Mouse (Mus musculus): Measurements from ENCODE around the gene Ajm1.
A peak's percentile ranks its signal among the peaks of the same experiment; 100 is the strongest.
"Not testable (repeated sequence)": the region's sequence is repeated elsewhere in the genome, so short reads cannot be mapped to it uniquely, and the experiment has no call there.

The Ajm1 gene

GRCm38 (mm10) chr2:25565741-25566140 lies 15.8 kb downstream of the Ajm1 start:
- DNase-seq, result peak; percentile 19 to 44

GRCm38 (mm10) chr2:25561946-25562345 lies 19.6 kb downstream of the Ajm1 start:
- DNase-seq, result peak; percentile 86 to 89

- peak; percentile 27 to 31 for DNase-seq
These were observed 21.0 kb downstream of the Ajm1 start for GRCm38 (mm10) chr2:25560551-25560950.

- DNase-seq, result no peak
These were observed 22.8 kb downstream of the Ajm1 start for GRCm38 (mm10) chr2:25558774-25559173.

- DNase-seq, result no peak
These were observed 23.6 kb downstream of the Ajm1 start for GRCm38 (mm10) chr2:25557964-25558360.

GRCm38 (mm10) chr2:25557221-25557963 lies 24.2 kb downstream of the Ajm1 start, which contains the start of gene Edf1:
Gene Edf1, plus strand, starts transcription at chr2:25557847.
- DNase-seq, result peak; percentile 96 to 97

GRCm38 (mm10) chr2:25556296-25556695 lies 25.3 kb downstream of the Ajm1 start:
- no peak for DNase-seq

- not testable (repeated sequence) for DNase-seq
These were observed 26.1 kb downstream of the Ajm1 start for GRCm38 (mm10) chr2:25555479-25555878.

- not testable (repeated sequence) for DNase-seq
These were observed 28.3 kb downstream of the Ajm1 start for GRCm38 (mm10) chr2:25553171-25553786.

GRCm38 (mm10) chr2:25551186-25551585 lies 30.4 kb downstream of the Ajm1 start:
- peak; percentile 72 to 81 for DNase-seq

GRCm38 (mm10) chr2:25549021-25549991 lies 32.3 kb downstream of the Ajm1 start:
- DNase-seq, result no peak

GRCm38 (mm10) chr2:25546811-25547491 lies 34.6 kb downstream of the Ajm1 start, which contains the start of gene Traf2:
Gene Traf2, minus strand, starts transcription at chr2:25546940.
- peak; percentile 98 to 99 for DNase-seq

- DNase-seq, result no peak
These were observed 35.4 kb downstream of the Ajm1 start for GRCm38 (mm10) chr2:25545996-25546810.

- DNase-seq, result no peak
These were observed 39.8 kb downstream of the Ajm1 start for GRCm38 (mm10) chr2:25541644-25542367.

- DNase-seq, result no peak
These were observed 41.0 kb downstream of the Ajm1 start for GRCm38 (mm10) chr2:25540541-25540948.

GRCm38 (mm10) chr2:25536531-25536930 lies 45.0 kb downstream of the Ajm1 start:
- DNase-seq, result no peak

GRCm38 (mm10) chr2:25534866-25535182 lies 46.7 kb downstream of the Ajm1 start:
- no peak for DNase-seq

GRCm38 (mm10) chr2:25534178-25534865 lies 47.2 kb downstream of the Ajm1 start:
- peak; percentile 88 to 92 for DNase-seq

GRCm38 (mm10) chr2:25533707-25534106 lies 47.9 kb downstream of the Ajm1 start:
- DNase-seq, result no peak

Data from cerebellum, postnatal 25 days (tissue).